Mouse (Mus musculus) midbrain, embryonic 11.5 days (tissue): ENCODE measurements around the gene Lax1. TPM values are rescaled to one million over a fixed set of nuclear protein-coding genes. Genes with fewer than 3 reads are reported as not detected.
"Not testable (repeated sequence)": the region's sequence is repeated elsewhere in the genome, so short reads cannot be mapped to it uniquely, and the experiment has no call there.

Experiments used
- ATAC-seq: fragments of 200-750 bp; cut with Nextera tagmentation; 2 replicates; pipeline ENCODE4 v1.8.0; 2017; ENCODE audit warnings: moderate TSS enrichment, moderate library complexity; ENCODE audit not compliant: low FRiP score
- DNase-seq: peaks from one replicate; pipeline ENCODE4 v3.0.0; 2015; ENCODE audit warnings: low spot score; ENCODE audit errors: missing footprints
- H3K27ac ChIP-seq: fragments of 300-500 bp; sonication (generic); 2 replicates; pipeline ENCODE4 v1.5.1; 2014; ENCODE audit warnings: low read depth, low read length
- H3K27me3 ChIP-seq: fragments of 300-500 bp; sonication (generic); 2 replicates; pipeline ENCODE4 v1.6.1; 2014; ENCODE audit warnings: mild to moderate bottlenecking, low read length, moderate library complexity, mixed read lengths; ENCODE audit not compliant: control insufficient read depth, insufficient read depth
- H3K36me3 ChIP-seq: fragments of 300-500 bp; sonication (generic); 2 replicates; pipeline ENCODE4 v1.6.1; 2014; ENCODE audit warnings: mild to moderate bottlenecking, low read length, moderate library complexity, mixed read lengths; ENCODE audit not compliant: control insufficient read depth, insufficient read depth
- H3K4me1 ChIP-seq: fragments of 300-500 bp; sonication (generic); 2 replicates; pipeline ENCODE4 v1.6.1; 2014; ENCODE audit warnings: low read length; ENCODE audit not compliant: control insufficient read depth, insufficient read depth
- H3K4me2 ChIP-seq: fragments of 300-500 bp; sonication (generic); 2 replicates; pipeline ENCODE4 v1.6.1; 2014; ENCODE audit warnings: mild to moderate bottlenecking, moderate library complexity
- H3K4me3 ChIP-seq: fragments of 300-500 bp; sonication (generic); 2 replicates; pipeline ENCODE4 v1.5.1; 2014; ENCODE audit warnings: low read depth, low read length
- H3K9ac ChIP-seq: fragments of 300-500 bp; sonication (generic); 2 replicates; pipeline ENCODE4 v1.6.1; 2014; ENCODE audit warnings: low read length
- H3K9me3 ChIP-seq: fragments of 300-500 bp; sonication (generic); 2 replicates; pipeline ENCODE4 v1.6.1; 2016; ENCODE audit warnings: low read length; ENCODE audit not compliant: control insufficient read depth
- WGBS: fragments of 180-500 bp; shearing (Covaris S2); extraction: QIAGEN DNeasy Blood & Tissue Kit; methylation state at CpG from one replicate; pipeline ENCODE4 v1.1.7; 2014; 5-methylcytosine and 5-hydroxymethylcytosine counted together
- polyA plus RNA-seq: library from polyadenylated mRNA; unstranded; fragments of >200 nt; fragmentation: Nextera tagmentation; extraction: Ambion mirVana; gene quantifications from 2 replicates; pipeline ENCODE4 v1.2.1, GENCODE M21; 2014

Lax1 gene
- polyA plus RNA-seq, 1 experiment from 2014 or later = 0.20 TPM

DNA sequence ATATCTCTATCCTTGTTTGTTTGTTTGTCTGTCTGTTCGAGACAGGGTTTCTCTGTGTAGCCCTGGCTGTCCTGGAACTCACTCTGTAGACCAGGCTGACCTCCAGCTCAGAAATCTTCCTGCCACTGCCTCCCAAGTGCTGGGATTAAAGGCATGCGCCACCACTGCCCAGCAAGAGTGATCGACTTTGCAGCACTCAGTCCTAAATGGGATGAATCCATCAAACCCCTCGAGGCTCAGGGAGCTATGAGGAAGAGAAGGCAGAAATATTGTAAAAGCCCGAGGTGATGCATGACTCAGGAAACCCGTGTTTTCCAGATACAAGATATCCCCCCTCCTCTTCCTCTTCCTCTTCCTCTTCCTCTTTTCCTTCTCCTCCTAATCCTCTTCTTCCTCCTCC, 19.1 kb downstream of the Lax1 start:
- Histone ChIP-seq H3K4me3 (no peak overlapping the region), H3K9me3 (no peaks in the 10 kb centered on the region), H3K36me3 (no peaks in the 10 kb centered on the region), H3K4me2 (no peak overlapping the region), H3K9ac (no peak overlapping the region), H3K4me1 (no peaks in the 10 kb centered on the region), H3K27ac (no peak overlapping the region), H3K27me3 (no peaks in the 10 kb centered on the region)
- no peak for ATAC-seq
- WGBS = 82% methylated on average over 6 of the region's 6 CpGs
- no peak for DNase-seq

DNA sequence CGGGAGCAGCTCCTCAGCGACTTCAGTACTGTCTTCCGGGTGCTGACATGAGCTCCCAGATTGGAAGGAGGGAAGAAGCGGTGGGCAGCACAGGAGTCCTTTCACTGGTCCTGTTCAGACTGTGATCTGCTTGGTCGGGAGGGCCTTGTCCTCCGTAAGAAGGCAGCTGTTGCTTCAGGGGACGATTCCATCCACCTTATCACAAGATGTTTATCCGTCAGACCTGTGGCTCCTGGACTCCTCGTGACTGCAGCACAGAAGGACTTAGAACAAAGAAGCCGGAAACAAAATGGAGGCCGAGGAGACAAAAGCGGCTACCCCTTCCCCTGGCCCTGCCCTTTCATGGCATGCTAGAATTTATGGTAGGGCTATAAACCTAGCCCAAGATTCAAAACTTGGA, 19.7 kb downstream of the Lax1 start:
- no peak for ATAC-seq
- 81% methylated on average over 12 of the region's 12 CpGs for WGBS

DNA sequence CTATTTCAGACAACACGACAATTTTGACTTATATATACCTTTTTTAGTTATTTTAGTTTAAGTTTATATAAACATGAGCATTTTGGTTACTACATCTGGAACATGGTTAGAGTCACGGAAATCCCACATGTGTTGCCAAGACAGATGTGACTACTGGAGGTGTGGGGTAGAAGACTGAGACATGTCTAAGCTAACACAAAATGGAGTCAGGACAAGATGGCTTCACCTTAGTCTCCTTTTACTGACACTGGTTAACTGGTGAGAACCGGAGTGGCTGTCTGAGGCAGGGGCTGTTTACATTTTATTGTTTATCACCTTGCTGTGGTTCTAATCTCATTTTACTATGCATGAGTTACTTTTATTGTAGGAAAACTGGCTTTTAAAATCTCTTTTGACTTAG, 21.3 kb downstream of the Lax1 start:
- Histone ChIP-seq H3K27me3 (no peaks in the 10 kb centered on the region), H3K4me2 (no peak overlapping the region), H3K27ac (no peak overlapping the region), H3K36me3 (no peaks in the 10 kb centered on the region), H3K9me3 (no peaks in the 10 kb centered on the region), H3K4me3 (no peak overlapping the region), H3K9ac (no peak overlapping the region), H3K4me1 (no peaks in the 10 kb centered on the region)
- ATAC-seq = no peak
- 94% methylated on average over 3 of the region's 3 CpGs for WGBS
- no peak for DNase-seq

More for the DNA sequence above, 19.7 kb downstream of the Lax1 start:
- no peaks in the 10 kb centered on the region for H3K4me1 ChIP-seq
- no peaks in the 10 kb centered on the region for H3K27me3 ChIP-seq
- H3K36me3 ChIP-seq = no peaks in the 10 kb centered on the region
- no peak for DNase-seq
- no peak overlapping the region for H3K27ac ChIP-seq
- no peak overlapping the region for H3K4me2 ChIP-seq
- H3K9ac ChIP-seq = no peak overlapping the region
- H3K4me3 ChIP-seq = no peak overlapping the region
- no peaks in the 10 kb centered on the region for H3K9me3 ChIP-seq

DNA sequence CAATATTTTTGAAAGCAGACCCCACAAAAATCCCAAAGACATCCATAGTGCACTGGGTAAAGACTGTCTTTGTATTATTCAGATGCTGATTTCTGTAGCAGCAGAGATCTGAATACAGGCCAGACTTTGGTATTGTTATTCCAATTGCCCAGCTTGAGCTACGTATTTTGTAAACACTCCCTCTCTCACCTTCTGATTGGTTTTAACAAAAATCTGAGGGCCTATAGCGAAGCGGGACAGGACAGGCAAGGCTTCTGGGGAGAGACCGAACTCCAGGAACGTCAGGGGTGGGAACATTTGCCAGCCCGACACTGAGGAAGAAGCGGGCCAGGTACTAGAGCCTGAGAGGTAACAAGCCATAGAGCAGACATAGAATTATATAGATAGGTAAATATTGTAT, 22.2 kb downstream of the Lax1 start:
- no peak for ATAC-seq
- 26% methylated on average over 7 of the region's 7 CpGs for WGBS

DNA sequence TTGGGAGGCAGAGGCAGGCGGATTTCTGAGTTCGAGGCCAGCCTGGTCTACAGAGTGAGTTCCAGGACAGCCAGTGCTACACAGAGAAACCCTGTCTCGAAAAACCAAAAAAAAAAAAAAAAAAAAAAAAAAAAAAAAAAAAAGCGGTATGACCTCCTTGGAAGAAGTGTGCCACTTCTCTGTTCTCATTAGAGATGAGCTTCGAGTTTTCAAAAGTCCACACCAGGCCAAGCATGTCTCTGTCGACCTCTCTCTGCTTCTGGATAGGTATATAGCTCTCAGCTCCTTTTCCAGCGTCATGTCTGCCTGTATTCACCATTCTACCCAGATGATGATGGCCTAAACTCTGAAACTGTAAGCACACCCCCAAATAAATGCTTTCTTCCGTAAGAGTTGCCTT, 24.2 kb downstream of the Lax1 start:
- peak; percentile 31 for DNase-seq
- not testable (repeated sequence) for H3K4me1 ChIP-seq, ATAC-seq

More for the DNA sequence above, 22.2 kb downstream of the Lax1 start:
- Histone ChIP-seq H3K27ac (no peak overlapping the region), H3K4me1 (no peaks in the 10 kb centered on the region), H3K27me3 (no peaks in the 10 kb centered on the region), H3K4me3 (no peak overlapping the region), H3K9me3 (no peaks in the 10 kb centered on the region), H3K9ac (no peak overlapping the region), H3K36me3 (no peaks in the 10 kb centered on the region), H3K4me2 (no peak overlapping the region)
- DNase-seq = peak; percentile 14

DNA sequence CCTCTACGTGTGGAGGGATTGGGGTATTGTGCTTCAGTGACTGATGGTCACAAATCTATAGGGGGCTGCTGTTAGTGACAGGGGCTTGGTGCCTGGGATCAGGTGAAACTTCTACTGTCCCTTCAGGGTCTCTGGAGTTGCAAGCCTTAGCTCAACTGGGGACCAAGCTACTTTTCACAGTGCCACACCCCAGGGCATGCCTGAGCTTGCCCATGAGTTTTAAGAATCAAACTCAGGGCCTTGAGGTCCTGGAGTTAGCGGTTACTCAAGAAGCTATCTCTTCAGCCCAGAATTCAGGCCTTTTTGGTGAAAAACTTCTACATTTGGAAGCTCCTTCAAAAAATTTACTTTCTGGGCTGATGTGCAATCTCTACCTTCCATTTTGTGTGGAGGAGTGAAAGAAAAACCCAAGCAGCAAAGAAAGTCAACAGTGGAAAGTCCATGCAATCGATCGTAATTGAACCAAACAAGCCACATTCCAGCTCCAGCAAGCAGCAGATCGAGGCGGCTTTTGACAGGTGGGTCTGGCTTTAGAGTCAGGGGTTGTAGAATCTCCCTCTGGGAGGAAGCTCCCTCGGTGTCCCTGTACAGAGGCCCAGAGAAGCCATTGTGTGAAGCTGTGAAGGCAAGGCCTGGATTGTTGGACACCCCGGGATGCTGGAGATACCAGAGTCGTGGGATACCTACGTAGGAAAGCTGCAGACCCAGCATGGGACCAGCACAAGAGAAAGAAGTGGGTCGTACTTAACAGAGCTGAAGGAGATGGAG, 25.5 kb downstream of the Lax1 start:
- no peaks in the 10 kb centered on the region for H3K9me3 ChIP-seq
- no peaks in the 10 kb centered on the region for H3K27me3 ChIP-seq
- H3K9ac ChIP-seq = no peak overlapping the region
- no peak overlapping the region for H3K4me3 ChIP-seq
- peaks cover 6% of the 10 kb centered on the region for H3K4me1 ChIP-seq
- no peak overlapping the region for H3K27ac ChIP-seq
- DNase-seq (no peak), ATAC-seq (no peak)
- H3K4me2 ChIP-seq = no peak overlapping the region
- no peaks in the 10 kb centered on the region for H3K36me3 ChIP-seq
- WGBS = 60% methylated on average over 11 of the region's 11 CpGs

More for the DNA sequence above, 24.2 kb downstream of the Lax1 start:
- H3K4me3 ChIP-seq, H3K27me3 ChIP-seq, H3K4me2 ChIP-seq, H3K9me3 ChIP-seq, H3K9ac ChIP-seq, H3K27ac ChIP-seq, H3K36me3 ChIP-seq: not testable (repeated sequence)
- WGBS = 87% methylated on average over 8 of the region's 8 CpGs

DNA sequence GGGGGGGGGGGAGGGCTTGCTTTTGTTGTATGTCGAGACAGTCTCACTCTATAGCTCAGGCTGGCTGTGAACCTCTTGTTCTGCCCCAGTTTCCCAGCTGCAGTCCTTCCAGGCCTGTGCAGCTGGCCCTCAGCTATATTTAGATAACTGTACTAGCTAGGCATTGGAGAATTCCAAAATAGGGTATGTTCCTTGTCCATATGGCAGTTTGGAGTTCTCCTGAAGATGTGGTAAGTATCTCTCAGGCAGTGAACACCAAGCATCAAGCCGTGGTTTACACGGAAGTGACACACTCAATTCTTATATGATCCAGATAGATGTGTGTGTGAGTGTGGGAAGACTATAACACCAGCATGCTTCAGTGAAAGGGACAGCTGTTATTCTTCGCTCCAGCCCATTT, 26.5 kb downstream of the Lax1 start:
- H3K27me3 ChIP-seq = no peaks in the 10 kb centered on the region

DNA sequence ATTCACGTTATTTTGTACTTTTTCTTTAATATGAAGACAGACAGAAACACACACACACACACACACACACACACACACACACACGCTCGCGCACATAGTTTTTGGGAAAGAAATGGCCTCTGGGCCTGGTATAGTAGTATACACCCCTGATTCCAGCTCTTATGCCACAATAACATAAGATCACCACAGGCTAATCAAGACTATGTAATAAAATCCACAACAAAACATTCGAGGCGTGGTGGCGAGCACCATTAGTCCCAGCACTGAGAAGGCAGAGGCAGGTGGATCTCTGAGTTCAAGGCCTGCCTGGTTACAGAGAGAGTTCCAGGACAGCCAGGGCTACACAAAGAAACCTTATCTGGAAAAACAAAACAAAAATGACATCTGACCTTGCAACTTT, 27.0 kb downstream of the Lax1 start:
- no peak for ATAC-seq
- WGBS = 95% methylated on average over 7 of the region's 7 CpGs

More for the DNA sequence above, 26.5 kb downstream of the Lax1 start:
- DNase-seq (peak; percentile 69), ATAC-seq (no peak)
- H3K27ac ChIP-seq = no peak overlapping the region
- no peak overlapping the region for H3K4me3 ChIP-seq
- peaks cover 7% of the 10 kb centered on the region for H3K4me1 ChIP-seq
- H3K9ac ChIP-seq = no peak overlapping the region
- whole genome bisulfite sequencing = 85% methylated on average over 4 of the region's 4 CpGs
- H3K4me2 ChIP-seq = no peak overlapping the region
- H3K36me3 ChIP-seq = no peaks in the 10 kb centered on the region; the same call in 1 of the 2 replicates
- no peaks in the 10 kb centered on the region for H3K9me3 ChIP-seq

DNA sequence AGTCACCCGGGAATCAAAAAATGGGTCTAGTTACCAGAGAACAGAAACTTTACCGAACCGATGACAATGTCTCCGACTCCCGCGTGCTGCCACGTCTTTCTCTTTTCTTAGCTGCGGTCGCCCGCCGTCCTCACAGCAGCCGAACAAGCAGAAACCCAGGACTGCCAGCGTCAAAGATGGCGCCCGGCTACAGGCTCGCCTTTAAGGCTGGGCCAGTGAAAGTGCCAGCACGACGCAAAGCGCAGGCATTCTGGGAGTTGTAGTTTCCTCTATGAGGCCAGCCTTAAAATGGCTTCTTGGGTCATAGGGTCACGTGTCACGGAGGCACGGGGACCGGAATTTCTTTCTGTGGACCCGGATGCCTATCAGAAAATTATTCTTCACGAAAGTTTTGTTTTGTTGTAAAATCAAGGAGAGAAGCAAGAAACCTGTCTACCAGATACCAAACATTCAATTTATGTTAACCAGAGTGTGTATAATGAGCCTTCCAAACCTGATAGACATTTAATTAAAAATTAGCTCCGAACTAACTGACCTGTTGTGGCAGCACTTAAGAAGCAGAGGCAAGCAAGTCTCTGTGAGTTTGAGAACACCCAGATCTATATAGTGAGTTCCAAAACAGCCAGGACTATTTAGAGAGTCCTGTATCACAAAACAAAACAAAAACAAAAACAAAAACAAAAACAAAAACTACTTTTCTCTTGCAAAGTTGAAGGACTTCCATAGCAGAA, 28.5 kb downstream of the Lax1 start, which contains the start of gene Gm38394:
TSS of gene Gm38394 (minus strand) at position 116 of the 731 bp plus-strand sequence.
- ATAC-seq = peak; percentile 98
- Histone ChIP-seq H3K4me3 (peak within 1 kb of the TSS; percentile 87), H3K9ac (peak within 1 kb of the TSS; percentile 88), H3K27me3 (no peaks in the 10 kb centered on the region), H3K9me3 (no peaks in the 10 kb centered on the region), H3K4me2 (peak within 1 kb of the TSS; percentile 94), H3K4me1 (peaks cover 9% of the 10 kb centered on the region), H3K27ac (peak within 1 kb of the TSS; percentile 81), H3K36me3 (no peaks in the 10 kb centered on the region; the same call in none of the 2 replicates)
- 3% methylated on average over 26 of the region's 26 CpGs for WGBS
- peak; percentile 98 for DNase-seq

More for the DNA sequence above, 27.0 kb downstream of the Lax1 start:
- Histone ChIP-seq H3K27me3 (no peaks in the 10 kb centered on the region), H3K27ac (no peak overlapping the region), H3K4me2 (no peak overlapping the region), H3K9me3 (no peaks in the 10 kb centered on the region), H3K9ac (no peak overlapping the region), H3K4me3 (no peak overlapping the region), H3K36me3 (no peaks in the 10 kb centered on the region; the same call in 1 of the 2 replicates), H3K4me1 (peaks cover 7% of the 10 kb centered on the region)
- DNase-seq = peak; percentile 54
